Mouse (Mus musculus) layer of hippocampus, postnatal 36 days (tissue): ENCODE measurements at regions not wholly inside any gene's neighbourhood (a gene's known extent, or its start where the extent isn't known, plus 50 kb on each side); places are given as distances from the start of the nearest gene placed in this dataset.
A peak's percentile ranks its signal among the peaks of the same experiment; 100 is the strongest.
"Not testable (repeated sequence)": the region's sequence is repeated elsewhere in the genome, so short reads cannot be mapped to it uniquely, and the experiment has no call there.

ENCODE experiments used
- DNase-seq, 2 experiments: peaks; one replicate each; pipeline ENCODE4 v3.0.0; 2022

DNA sequence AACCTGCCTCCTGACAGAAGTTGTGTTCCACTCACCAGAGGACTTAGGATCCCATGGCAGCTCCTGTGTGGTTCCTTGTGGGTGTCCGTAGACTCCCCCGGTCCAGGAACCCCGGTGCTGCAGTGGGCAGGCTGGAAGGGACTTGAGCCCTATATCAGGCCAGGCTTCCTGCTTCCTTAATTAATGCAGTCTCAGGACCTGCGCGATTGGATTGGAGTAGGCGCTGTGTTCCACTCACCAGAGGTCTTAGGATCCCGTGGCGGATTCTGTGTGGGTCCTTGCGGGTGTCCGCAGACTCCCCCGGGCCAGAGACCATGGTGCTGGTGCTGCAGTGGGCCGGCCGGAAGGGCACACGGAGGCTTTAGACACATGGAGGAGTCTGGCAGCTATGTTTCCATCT lies 288.7 kb downstream of the Fut8 start:
- DNase-seq = not testable (repeated sequence)

DNA sequence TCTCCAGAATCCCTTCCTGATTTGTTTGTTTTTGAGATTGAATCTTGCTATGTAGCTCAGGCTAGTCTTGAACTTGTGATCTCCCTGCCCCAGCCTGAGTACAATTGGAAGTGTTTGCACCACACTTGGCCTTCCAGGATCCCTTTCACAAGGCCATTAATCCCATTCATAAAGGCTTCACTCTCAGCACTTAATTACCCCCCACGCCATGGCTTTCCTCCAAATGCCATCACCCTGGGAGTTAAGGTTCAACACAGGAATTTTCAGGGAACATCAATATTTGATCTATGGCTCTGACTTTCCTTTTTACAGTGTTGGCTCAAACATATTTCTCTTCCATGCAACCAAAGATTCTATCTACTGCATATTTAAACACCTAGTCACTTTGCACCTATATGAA lies 289.6 kb downstream of the Fut8 start:
- DNase-seq = no peak

DNA sequence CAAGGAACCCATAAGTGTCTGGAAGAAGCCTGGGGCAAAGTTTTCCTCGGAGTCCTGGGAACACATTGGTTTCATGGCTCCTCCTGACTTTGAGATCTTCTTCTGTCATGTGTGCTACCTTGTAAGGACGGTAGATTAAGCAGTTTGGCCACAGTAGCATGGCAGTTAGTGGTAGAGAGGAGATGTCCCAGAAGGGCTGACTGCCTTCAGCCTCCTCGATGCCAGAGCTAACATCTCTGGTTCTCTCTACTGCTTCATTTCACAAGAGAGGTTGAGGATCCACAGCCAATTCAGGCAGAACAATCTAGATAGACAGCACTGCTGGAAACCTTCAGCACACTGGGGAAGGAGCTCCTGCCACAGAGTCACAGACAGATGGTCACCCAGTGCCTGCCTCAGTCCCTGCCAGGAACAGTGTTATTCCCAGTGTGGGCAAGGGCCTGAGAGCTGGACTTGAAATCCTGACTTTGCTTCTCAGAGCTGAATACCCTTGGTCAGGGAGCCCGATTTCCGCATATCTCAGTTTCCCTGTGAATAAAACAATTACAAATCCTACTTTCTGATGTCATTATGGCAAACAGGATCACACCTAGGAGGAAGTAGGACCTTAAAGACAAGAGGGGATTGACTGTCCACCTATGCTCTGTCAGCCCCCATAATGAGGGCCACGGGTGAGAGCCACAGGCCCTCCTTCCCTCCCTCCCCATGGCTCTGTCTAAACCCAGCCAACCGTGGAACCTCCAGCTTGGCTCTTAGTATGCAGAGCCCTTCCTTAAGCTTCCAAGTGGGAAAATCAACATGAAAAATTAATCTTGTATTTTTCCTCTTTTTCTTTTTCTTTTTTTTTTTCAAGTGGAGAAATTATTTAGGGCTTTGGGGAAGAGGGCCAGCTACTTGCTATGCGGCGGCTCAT lies 290.3 kb downstream of the Fut8 start:
- DNase-seq = no peak

DNA sequence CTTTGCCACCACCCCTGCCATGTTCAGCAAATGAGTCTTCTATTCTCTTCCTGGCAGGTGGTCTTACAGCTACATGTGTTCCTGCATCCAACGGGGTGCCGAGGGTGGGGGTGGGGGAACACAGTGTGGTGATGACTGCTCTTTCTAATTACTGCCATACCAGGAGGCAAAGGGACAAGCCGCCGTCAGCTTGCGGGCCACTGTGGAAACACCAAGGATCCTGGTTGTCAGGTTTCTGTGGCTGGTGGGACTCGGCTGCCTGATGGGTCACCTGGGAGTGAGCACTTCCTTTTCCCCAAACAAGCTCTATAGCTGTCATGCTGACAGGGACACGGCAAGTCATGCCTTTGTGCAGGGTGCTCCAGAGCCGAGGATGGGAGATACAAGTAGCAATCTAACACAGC lies 290.9 kb downstream of the Fut8 start:
- no peak for DNase-seq

DNA sequence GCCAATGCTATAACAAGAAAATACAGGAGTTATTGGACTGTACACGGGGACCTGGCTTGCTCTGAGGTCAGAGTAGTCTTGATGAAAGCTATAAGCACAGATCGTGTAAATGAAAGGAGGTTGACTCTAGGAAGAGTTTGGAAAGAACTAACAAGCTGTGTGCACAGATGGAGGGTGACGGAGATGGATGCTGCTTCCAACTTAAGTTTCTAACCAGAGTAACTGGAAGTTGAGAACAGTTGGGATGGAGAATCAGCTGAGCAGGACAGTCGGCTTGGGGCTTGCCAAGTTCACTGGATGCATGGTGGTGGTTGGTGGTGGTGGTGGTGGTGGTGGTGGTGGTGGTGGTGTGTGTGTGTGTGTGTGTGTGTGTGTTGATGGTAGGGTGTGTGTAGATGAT lies 291.5 kb downstream of the Fut8 start:
- no peak for DNase-seq

DNA sequence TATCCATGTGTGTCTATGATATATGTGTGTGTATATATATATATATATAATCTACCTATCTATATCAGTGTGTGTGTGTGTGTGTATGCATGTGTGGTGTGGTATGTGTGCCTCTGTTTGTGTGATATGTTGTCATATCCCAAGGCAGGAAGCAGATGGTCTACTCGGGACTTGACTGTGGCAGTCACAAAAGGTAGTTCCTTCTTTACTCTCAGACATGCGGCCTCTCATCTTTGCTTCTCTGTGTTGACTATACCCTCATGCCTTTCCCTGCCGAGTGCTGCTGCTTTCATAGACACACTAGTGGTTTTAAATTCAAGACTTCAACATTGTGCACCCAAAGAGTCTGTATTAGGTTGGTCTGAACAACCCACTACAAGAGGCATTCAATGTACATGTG lies 292.0 kb downstream of the Fut8 start:
- no peak for DNase-seq

DNA sequence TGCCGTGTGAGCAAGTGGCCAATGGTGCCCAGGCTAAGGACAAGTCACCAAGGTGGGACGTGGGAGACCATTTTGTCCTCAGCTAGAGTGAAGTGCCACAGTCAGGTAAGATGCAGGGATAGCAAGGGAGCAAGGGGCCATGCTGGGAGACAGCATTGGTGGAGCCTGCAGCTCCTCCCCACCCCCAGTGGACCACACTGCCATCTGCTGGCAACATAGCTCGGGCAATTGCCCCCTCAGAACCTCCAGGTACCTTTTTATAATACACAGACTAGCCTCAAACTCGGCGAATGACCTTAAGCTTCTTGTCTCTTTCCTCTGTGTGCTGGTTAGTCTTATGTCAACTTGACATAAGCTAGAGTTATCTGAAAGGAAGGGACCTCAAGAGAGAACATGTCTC lies 293.4 kb downstream of the Fut8 start:
- DNase-seq = no peak

DNA sequence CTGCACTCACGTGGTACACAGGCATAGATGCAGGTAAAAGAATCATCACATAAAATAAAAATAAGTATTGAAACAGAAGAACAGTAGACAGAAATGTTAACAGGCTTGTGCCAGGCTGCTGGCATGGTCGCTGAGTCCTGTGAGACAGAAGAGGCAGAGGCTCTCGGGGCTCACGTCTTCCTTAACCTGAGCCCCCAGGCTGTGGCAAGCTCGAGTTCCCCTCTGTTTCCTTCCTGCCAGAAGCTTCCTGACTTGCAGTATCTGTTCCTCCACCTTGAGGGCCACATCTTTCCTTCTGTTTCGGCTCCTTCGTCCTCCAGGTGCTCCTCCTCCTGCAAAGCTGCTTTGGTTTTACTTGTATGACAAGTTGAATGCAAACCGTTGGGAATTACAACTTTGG lies 294.6 kb downstream of the Fut8 start:
- no peak for DNase-seq

DNA sequence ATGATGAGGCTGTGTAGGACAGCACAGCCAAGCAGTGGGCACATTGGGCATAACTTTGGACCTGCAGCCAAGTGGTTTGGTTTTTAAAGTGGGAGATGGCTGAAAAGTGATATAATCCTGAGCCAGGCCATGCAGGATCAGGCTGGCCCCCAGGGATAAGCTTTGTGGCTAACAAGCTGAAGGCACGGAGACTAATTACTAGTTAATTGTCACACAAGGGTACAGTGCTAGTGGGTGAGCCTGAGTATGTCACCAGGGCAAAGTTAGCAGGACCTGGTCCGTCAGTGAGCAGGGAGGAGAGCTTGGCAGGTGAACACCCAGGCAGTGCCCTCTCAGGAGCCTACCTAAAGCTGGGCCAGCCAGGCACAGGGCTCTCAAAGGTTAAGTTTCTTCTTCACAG lies 295.7 kb downstream of the Fut8 start:
- no peak for DNase-seq

DNA sequence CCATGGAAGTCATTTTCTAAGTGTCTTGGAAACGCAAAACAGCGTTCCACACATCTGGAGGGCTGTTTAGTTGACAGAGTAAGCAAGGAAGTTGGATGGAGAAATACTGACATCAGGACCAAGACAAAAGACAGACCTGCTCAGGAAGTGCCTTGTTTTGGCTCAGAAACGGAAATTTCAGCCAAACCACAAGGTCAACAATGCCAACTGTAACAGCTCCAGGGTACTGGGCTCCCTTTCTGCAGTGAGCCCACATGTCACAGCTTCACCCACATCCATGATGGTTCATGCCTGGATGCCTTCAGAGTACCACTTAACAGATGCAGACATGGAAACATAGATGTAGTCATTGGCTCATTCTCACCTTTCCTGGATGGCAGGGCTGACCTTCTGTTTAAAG lies 296.2 kb downstream of the Fut8 start:
- no peak for DNase-seq

DNA sequence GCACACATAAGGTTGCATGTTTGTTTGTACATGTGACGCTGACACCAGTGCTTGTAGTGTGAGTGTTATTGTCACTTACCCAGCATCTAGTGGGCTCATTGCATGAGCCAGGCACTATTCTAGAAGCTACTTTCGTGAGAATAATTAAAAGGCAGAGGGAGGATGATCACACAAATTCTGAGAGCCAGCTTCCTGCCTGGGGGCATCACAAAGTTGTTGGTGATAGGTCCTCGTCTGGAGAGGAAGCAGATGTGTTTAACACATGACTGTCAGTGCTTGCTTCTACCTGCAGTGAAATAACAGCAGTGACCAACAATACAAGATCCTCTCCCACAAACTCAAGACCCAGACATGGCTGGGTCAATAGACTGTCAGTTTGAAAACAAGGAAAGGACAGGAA lies 297.2 kb downstream of the Fut8 start:
- DNase-seq = no peak

DNA sequence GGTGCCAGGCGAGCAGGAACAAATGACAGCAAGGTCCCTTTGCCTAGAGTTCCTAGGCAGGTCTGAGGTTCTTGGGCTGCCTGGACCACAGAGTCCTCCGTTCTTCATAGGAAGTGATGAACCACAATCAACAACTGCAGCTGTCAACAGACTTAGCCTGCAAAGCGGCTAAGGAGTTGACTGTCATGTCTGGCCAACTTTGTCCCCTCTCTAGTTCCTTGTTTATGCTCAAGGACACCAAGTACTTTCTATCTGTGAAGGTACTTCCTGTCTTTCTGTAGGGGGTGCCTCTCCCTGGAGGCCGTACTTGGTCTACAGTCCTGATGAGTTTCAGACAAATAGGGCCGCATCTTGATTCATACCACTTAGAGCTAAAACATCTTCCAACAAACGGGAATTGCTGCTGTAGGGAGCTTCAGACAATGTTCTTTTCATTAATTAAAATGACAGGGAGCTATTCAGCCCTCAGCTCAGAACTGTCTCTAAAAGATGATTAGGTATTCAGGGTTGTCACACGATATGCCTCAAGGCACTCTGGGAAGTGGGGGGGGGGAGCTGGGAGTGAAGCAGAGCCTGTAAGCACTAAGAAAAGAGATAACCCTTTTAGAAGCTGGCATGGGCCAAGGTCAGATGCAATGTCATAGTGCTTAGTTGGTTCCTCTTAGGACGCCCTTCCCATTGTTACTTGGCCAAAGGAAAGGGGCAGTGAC lies 299.4 kb downstream of the Fut8 start:
- no peak for DNase-seq

DNA sequence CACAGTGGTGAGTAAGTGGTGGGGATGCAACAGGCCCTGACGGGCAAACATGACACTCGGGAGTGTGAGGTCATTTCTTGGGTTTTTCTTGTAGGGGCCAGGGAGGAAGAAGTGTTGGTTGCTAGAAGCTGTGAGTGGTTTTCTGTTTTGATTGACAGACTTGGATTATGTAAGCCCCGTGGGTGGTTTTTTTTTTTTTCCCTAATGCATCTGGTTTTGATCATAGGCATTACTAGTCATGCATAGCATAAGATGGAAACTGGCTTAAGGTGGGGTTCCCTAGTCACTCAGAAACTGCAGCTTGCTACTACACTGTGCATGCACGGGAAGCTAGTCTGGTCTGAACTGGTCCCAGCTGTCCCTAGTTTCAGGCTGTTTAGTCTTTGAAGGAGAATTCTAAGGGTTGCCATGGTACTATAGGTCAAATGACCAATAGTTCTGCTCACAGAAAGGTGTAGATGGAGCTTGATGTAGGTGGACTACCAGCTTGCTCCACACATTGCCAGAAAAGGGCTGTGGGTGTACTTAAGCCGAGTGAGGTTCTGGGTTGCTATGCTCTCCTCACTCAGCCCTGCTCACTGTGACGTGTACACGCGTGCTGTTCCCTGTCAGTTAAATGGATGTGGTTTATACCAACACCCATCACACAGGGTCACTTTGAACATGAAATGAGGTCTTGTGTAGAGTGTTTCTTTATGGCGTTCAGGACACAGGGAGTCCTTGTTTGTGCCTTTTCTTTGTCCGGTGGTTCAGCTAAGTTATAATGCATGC lies 301.9 kb downstream of the Fut8 start:
- no peak for DNase-seq

DNA sequence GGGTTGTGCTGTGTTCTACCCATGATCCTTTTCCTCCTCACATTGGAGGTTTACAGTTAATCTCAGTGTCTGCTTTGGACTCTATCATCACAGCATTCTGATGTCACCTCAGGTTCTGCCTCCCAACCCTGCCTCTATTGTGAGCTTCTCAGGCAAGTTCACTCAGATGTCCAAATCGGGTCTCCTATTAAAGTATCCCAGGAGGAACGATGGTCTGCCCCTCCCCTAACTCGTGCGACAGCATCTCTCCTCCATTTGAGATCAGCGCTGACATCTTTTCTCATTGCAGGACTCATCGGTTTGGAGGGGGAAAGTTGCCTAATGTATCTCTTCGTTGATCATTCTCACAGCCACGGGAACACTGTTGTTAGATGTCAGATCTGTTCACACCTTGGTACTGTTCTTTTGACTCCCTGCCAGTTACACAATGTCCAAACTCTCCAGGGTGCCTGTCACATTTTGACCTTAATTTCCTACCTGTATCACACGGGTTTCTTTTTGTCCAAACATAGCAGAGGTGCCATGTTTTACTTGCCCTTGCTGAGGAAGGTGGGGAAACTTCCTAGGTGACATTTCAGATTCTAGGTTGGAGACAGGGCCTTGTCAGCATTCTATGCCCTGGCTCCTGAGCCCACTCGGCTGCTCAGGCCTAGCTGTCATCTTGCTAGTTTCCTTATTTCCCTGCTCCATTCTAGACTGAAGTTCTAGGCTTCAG lies 303.3 kb downstream of the Fut8 start:
- DNase-seq = no peak

DNA sequence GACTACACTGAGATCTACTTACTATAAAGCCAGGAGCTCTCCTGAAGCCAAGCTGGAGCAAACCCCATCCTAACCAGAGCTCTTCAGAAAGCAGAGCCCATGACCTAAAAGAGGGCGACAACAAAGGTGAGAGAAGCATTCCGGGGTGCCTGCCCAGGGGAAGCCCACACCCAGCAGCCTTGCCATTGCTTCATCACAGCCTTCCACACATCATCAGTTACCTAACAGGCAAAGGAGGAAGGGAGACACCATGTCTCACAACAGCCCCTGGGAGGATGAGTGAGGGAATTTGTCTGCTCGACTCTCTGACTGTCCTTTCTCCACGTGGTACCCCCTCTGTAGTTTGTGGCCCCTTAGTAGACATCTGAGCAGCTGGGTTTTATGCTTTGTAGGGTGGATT lies 303.9 kb downstream of the Fut8 start:
- DNase-seq = no peak

DNA sequence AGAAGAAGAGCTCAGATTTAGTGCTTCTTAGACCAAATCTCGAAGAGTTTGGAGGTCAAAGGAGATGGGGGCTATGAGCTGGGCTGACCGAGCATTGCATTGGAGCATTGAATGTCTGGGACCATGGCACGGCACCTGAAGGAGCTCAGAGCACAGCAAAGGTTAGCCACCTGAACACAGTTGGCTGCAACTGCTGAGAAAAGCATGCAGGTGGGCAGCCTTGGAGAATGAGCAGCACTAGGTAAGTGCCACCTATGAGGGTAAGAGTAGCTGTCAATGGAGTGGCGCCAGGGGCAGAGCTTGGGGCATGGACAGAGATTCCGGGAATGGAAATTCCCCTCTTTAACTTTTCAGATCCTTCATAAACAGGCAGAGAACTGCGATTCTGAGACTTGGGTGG lies 305.7 kb downstream of the Fut8 start:
- DNase-seq = no peak

DNA sequence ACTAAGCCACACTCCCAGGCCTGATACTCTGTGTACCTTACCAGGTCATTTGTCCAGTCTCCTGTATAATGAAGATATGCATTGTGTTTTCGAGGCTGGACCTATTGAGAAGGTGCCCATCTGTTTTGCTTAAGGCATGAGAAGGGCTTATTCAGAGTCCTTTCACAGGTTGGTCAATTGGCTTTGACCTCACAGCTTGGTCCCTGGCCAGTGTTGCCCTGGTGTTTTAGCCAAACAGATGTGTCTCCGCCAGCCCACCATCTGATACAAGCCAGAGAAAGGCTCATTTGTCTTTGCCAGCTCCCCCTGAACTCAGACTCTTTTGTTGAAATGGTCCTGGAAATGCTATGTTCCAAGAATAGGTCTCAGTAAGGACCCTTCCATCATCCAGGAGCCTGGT lies 308.2 kb downstream of the Fut8 start:
- no peak for DNase-seq

DNA sequence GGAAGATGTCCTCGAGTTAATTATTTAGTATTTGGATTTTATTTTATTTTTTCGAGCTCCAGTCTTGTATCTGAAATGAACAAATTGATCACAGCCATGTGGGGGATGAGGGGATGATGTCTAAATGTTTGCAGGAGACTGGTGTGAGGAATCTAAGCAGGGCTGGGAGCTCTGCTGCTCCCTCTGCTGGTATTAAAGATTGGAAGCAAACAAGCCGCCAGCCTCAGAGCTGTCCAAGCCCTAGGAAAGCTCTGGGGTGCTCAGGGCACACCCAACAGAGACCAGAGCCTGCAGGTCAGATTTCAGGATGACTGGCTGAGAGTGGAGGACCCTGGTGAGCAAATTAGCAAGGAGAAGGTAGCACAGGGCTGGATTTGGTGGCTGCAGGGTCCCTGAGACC lies 330.4 kb downstream of the Fut8 start:
- peak in 1 of 2 experiments; percentile 30 for DNase-seq

DNA sequence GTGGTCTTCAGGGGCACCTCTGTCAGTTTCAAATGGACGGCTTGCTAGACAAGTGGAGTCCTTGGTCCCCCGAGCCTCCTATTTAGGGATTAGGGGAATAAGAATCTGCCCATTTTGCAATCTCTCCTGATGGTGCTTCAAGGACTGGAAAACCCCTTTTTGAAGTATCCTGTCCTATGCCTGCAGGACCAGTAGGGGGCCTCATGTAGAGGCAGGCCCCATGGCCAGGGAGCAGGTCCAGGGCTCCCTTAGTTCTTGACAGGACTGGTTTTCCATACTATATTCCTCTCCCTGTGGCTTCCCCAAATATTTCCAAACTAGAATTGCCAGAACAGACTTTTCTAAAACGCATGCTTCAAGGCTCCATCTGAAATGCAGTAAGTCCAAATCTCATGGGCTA lies 332.6 kb downstream of the Fut8 start:
- DNase-seq = no peak

DNA sequence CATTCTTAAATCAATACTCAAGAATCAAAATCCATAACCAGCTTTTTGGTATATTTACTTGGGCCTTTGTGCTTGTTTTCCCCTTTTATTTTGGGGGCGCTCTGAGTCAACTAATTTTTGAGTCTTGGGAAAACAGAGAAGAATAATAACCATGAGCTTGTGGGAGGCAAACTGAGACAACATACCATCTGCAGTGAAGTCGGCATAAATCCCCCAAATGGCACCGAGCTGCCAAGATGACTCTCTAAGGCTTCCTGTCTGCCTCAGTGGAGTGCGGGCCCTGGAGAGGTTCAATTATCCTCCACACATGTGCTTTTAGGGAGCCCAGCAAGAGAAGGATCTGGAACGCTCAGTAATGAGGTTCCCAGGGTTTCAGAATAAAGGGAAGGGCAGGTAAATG lies 333.1 kb downstream of the Fut8 start:
- peak; percentile 28 to 38 for DNase-seq

DNA sequence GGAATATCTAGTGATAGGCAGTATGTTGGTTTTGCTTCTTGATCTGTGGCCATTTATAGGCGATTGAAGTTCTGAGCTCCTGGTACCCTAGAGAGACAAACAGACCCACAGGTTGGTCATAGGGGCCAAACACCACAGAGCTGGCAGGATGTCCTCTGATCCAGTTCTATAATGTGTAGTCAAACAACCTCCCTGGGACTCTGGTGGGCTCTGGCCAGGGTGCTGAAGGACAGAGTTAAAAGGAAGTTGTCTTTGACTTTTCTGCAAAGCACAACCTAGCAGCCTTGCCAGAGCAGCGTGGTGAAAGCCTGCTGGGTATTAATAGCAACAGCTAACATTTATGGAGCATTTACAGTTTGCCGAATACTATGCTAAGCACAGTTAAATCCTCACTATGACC lies 337.1 kb downstream of the Fut8 start:
- no peak for DNase-seq

DNA sequence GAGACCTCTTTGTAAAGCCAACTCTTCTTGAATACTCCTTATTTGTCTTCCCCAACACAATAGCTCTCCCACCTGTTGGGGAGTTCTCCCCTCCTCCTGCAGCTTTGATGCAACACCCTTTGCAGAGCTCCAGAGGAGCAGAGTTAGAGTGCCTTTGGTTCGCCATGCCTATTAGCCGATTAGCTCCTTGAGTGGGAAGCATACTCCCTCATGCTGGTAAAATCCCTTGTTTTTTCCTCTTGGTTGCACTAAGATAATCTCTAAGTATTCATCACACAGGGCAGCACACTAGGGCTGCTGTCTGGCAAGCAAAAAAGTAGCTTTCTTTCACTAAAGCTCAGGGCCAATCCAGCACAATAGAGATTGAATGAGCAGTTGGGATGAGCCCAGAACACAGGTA lies 350.4 kb downstream of the Fut8 start:
- no peak for DNase-seq

DNA sequence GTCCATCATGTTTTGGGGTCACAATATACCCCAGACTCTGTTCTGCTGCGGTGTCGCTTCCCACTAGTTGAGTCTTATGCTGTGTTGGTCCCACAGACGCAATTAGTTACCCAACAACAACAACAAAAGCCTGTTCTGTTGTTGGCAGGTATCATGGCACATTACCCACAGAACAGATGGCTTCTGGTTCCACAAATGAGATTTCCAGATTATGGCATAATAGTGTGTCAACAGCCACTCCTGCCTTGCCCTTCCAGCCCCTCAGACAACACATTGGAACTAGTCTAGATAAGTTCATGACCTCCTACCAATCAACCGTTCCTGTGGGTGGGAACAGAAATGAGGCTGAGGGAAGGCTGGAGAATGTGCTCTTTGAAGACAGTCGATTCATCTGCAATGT lies 351.5 kb downstream of the Fut8 start:
- no peak for DNase-seq
